Mouse (Mus musculus): Measurements from ENCODE around the gene Dysf.
A peak's percentile ranks its signal among the peaks of the same experiment; 100 is the strongest.
"Not testable (repeated sequence)": the region's sequence is repeated elsewhere in the genome, so short reads cannot be mapped to it uniquely, and the experiment has no call there.

GRCm38 (mm10) chr6:84014961-84015683, 6.7 kb downstream of the Dysf start:
- TF ChIP-seq CTCF (IDR thresholded peaks at IDR 0.05; ENCODE audit: low read depth): peak; percentile 54
- not testable (repeated sequence) for TF ChIP-seq EP300 (optimal IDR thresholded peaks at IDR 0.05)

All from stomach, postnatal 0 days (tissue).